Mouse (Mus musculus) limb, embryonic 14.5 days (tissue): ENCODE measurements around the gene Ficd. TPM values are rescaled to one million over a fixed set of nuclear protein-coding genes. Genes with fewer than 3 reads are reported as not detected.
A peak's percentile ranks its signal among the peaks of the same experiment; 100 is the strongest.

Experiments used
- ATAC-seq: fragments of 200-750 bp; cut with Nextera tagmentation; 2 replicates; pipeline ENCODE4 v1.8.0; 2017; ENCODE audit warnings: low read depth, moderate number of reproducible peaks, moderate TSS enrichment; ENCODE audit not compliant: low FRiP score
- DNase-seq: peaks from one replicate; pipeline ENCODE4 v3.0.0-alpha.2; 2015; ENCODE audit warnings: low spot score
- H3K27ac ChIP-seq: fragments of 300-500 bp; sonication (generic); replicated peaks from 2 replicates; pipeline ENCODE4 v1.5.1; 2014; ENCODE audit warnings: low read depth, mild to moderate bottlenecking, low read length, moderate library complexity, mixed read lengths
- H3K27me3 ChIP-seq: fragments of 300-500 bp; sonication (generic); 2 replicates; pipeline ENCODE4 v1.6.1; 2014; ENCODE audit warnings: low read length, mixed read lengths; ENCODE audit not compliant: control insufficient read depth, insufficient read depth
- H3K36me3 ChIP-seq: fragments of 300-500 bp; sonication (generic); 2 replicates; pipeline ENCODE4 v1.6.1; 2014; ENCODE audit warnings: mild to moderate bottlenecking, low read length, moderate library complexity, mixed read lengths; ENCODE audit not compliant: control insufficient read depth, insufficient read depth
- H3K4me1 ChIP-seq: fragments of 300-500 bp; sonication (generic); 2 replicates; pipeline ENCODE4 v1.6.1; 2014; ENCODE audit warnings: antibody characterized with exemption, low read length, mixed read lengths; ENCODE audit not compliant: control insufficient read depth, insufficient read depth
- H3K4me2 ChIP-seq: fragments of 300-500 bp; sonication (generic); replicated peaks from 2 replicates; pipeline ENCODE4 v1.6.1; 2014; ENCODE audit warnings: low read depth, mild to moderate bottlenecking, low read length, moderate library complexity; ENCODE audit not compliant: severe bottlenecking
- H3K4me3 ChIP-seq: fragments of 300-500 bp; sonication (generic); replicated peaks from 2 replicates; pipeline ENCODE4 v1.5.1; 2014; ENCODE audit warnings: low read length
- H3K9ac ChIP-seq: fragments of 300-500 bp; sonication (generic); 2 replicates; pipeline ENCODE4 v1.6.1; 2014; ENCODE audit warnings: mild to moderate bottlenecking, low read depth, low read length, moderate library complexity; ENCODE audit not compliant: severe bottlenecking
- H3K9me3 ChIP-seq: fragments of 300-500 bp; sonication (generic); 2 replicates; pipeline ENCODE4 v1.6.1; 2016; ENCODE audit warnings: low read length; ENCODE audit not compliant: control insufficient read depth
- POLR2A ChIP-seq: fragments of 200-500 bp; IDR thresholded peaks from 2 replicates; pipeline ENCODE4 v1.8.0; 2012; ENCODE audit warnings: inconsistent platforms, mild to moderate bottlenecking, moderate library complexity, borderline replicate concordance; ENCODE audit not compliant: insufficient read depth, insufficient read length; ENCODE audit errors: extremely low read depth
- WGBS: fragments of 180-500 bp; shearing (Covaris S2); extraction: QIAGEN DNeasy Blood & Tissue Kit; methylation state at CpG from one replicate; pipeline ENCODE4 v1.1.7; 2014; 5-methylcytosine and 5-hydroxymethylcytosine counted together
- polyA plus RNA-seq, 2 experiments: library from polyadenylated mRNA; depleted of rRNA in 1 of 2; stranded (reverse) in 1 of 2; unstranded in 1 of 2; fragments of >200 nt; fragmentation: Nextera tagmentation in 1 of 2; extraction: Ambion mirVana in 1 of 2; gene quantifications; 2 replicates each; pipeline versions ENCODE4 v1.2.1 to v1.2.3; 2012 to 2014

Gene Ficd
- polyA plus RNA-seq, 2 experiments, result 6.3 to 6.5 TPM

- Histone ChIP-seq H3K36me3 (no peaks in the 10 kb centered on the region), H3K4me3 (no peak overlapping the region), H3K4me2 (no peak overlapping the region), H3K27me3 (no peaks in the 10 kb centered on the region), H3K27ac (no peak overlapping the region), H3K9ac (no peak overlapping the region), H3K9me3 (no peaks in the 10 kb centered on the region), H3K4me1 (peaks cover 55% of the 10 kb centered on the region)
- no peak for ATAC-seq
- no peak for TF ChIP-seq POLR2A
- no peak for DNase-seq
- 70% methylated on average over 5 of the region's 5 CpGs for WGBS
Measured at GRCm38 (mm10) chr5:113786985-113787384, 51.4 kb downstream of the Ficd start.

GRCm38 (mm10) chr5:113788645-113789044 is 53.0 kb downstream of the Ficd start:
- no peaks in the 10 kb centered on the region for H3K9me3 ChIP-seq
- peaks cover 46% of the 10 kb centered on the region for H3K4me1 ChIP-seq
- no peak overlapping the region for H3K9ac ChIP-seq
- TF ChIP-seq POLR2A, result no peak
- no peak for DNase-seq
- ATAC-seq, result peak; percentile 6; the same call in 1 of the 2 replicates
- 18% methylated on average over 6 of the region's 6 CpGs for WGBS
- H3K27ac ChIP-seq, result peak overlapping the region; percentile 79
- no peaks in the 10 kb centered on the region for H3K27me3 ChIP-seq
- H3K4me2 ChIP-seq, result 0 out of 2 replicates have a peak overlapping the region, but pooled peaks have one; percentile 28
- no peak overlapping the region for H3K4me3 ChIP-seq
- H3K36me3 ChIP-seq, result peaks cover 15% of the 10 kb centered on the region

- WGBS, result 7% methylated on average over 7 of the region's 7 CpGs
- H3K36me3 ChIP-seq, result peaks cover 20% of the 10 kb centered on the region
- ATAC-seq (peak; percentile 92), DNase-seq (peak; percentile 92)
- H3K4me3 ChIP-seq, result no peak overlapping the region
- peaks cover 40% of the 10 kb centered on the region for H3K4me1 ChIP-seq
- H3K4me2 ChIP-seq, result peak overlapping the region; percentile 28; the same call in 1 of the 2 replicates
- no peaks in the 10 kb centered on the region for H3K9me3 ChIP-seq
- no peak for TF ChIP-seq POLR2A
- no peaks in the 10 kb centered on the region for H3K27me3 ChIP-seq
- no peak overlapping the region for H3K9ac ChIP-seq
- H3K27ac ChIP-seq, result peak overlapping the region; percentile 79
Measured at GRCm38 (mm10) chr5:113789075-113789788, 53.6 kb downstream of the Ficd start.

Other genes starting within 250 kb of the Ficd start
- 12.5 and 15.4 TPM in 2 replicates for gene Wscd2, start 245.5 kb upstream of the Ficd start, polyA plus RNA-seq (2012; rRNA removed)
- 8.4 and 8.9 TPM in 2 replicates for gene Wscd2, start 245.5 kb upstream of the Ficd start, polyA plus RNA-seq (2014; fragmentation: Nextera tagmentation; extraction: Ambion mirVana)
- 10.7 and 17.4 TPM in 2 replicates for gene Cmklr1, start 85.4 kb upstream of the Ficd start, polyA plus RNA-seq (2012; rRNA removed)
- gene Cmklr1, start 85.4 kb upstream of the Ficd start, polyA plus RNA-seq (2014; fragmentation: Nextera tagmentation; extraction: Ambion mirVana), result 7.5 and 7.8 TPM in 2 replicates
- gene 1700069L16Rik, start 11.0 kb upstream of the Ficd start, polyA plus RNA-seq (2012; rRNA removed), result not detected in 2 replicates
- gene 1700069L16Rik, start 11.0 kb upstream of the Ficd start, polyA plus RNA-seq (2014; fragmentation: Nextera tagmentation; extraction: Ambion mirVana), result not detected in 2 replicates
- 56.8 and 57.3 TPM in 2 replicates for gene Sart3, start 36.7 kb downstream of the Ficd start, polyA plus RNA-seq (2012; rRNA removed)
- gene Sart3, start 36.7 kb downstream of the Ficd start, polyA plus RNA-seq (2014; fragmentation: Nextera tagmentation; extraction: Ambion mirVana), result 41.7 and 45.8 TPM in 2 replicates
- 80.8 and 85.4 TPM in 2 replicates for gene Iscu, start 36.9 kb downstream of the Ficd start, polyA plus RNA-seq (2012; rRNA removed)
- gene Iscu, start 36.9 kb downstream of the Ficd start, polyA plus RNA-seq (2014; fragmentation: Nextera tagmentation; extraction: Ambion mirVana), result 102 and 106 TPM in 2 replicates
- gene Tmem119, start 64.7 kb downstream of the Ficd start, polyA plus RNA-seq (2012; rRNA removed), result 86.0 and 118 TPM in 2 replicates
- gene Tmem119, start 64.7 kb downstream of the Ficd start, polyA plus RNA-seq (2014; fragmentation: Nextera tagmentation; extraction: Ambion mirVana), result 107 and 117 TPM in 2 replicates
- gene Selplg, start 96.8 kb downstream of the Ficd start, polyA plus RNA-seq (2012; rRNA removed), result 4.0 and 4.6 TPM in 2 replicates
- 4.9 and 5.4 TPM in 2 replicates for gene Selplg, start 96.8 kb downstream of the Ficd start, polyA plus RNA-seq (2014; fragmentation: Nextera tagmentation; extraction: Ambion mirVana)
- 63.8 and 68.9 TPM in 2 replicates for gene Coro1c, start 173.0 kb downstream of the Ficd start, polyA plus RNA-seq (2012; rRNA removed)
- 92.4 and 96.9 TPM in 2 replicates for gene Coro1c, start 173.0 kb downstream of the Ficd start, polyA plus RNA-seq (2014; fragmentation: Nextera tagmentation; extraction: Ambion mirVana)